Mouse (Mus musculus) limb, embryonic 10.5 days (tissue): ENCODE measurements around the gene Itgb1. TPM values are rescaled to one million over a fixed set of nuclear protein-coding genes. Genes with fewer than 3 reads are reported as not detected.

Source experiments
- DNase-seq: peaks from one replicate; pipeline ENCODE4 v3.0.0-alpha.2; 2017; ENCODE audit warnings: low spot score
- H3K27ac ChIP-seq: fragments of 300-500 bp; sonication (generic); 2 replicates; pipeline ENCODE4 v1.5.1; 2016; ENCODE audit warnings: mild to moderate bottlenecking
- H3K27me3 ChIP-seq: fragments of 300-500 bp; sonication (generic); 2 replicates; pipeline ENCODE4 v1.6.1; 2016; ENCODE audit warnings: low read depth, mild to moderate bottlenecking; ENCODE audit not compliant: poor library complexity, severe bottlenecking
- H3K36me3 ChIP-seq: fragments of 300-500 bp; sonication (generic); 2 replicates; pipeline ENCODE4 v1.6.1; 2016; ENCODE audit warnings: mild to moderate bottlenecking, moderate library complexity
- H3K4me1 ChIP-seq: fragments of 300-500 bp; sonication (generic); 2 replicates; pipeline ENCODE4 v1.6.1; 2016
- H3K4me3 ChIP-seq: fragments of 300-500 bp; sonication (generic); 2 replicates; pipeline ENCODE4 v1.5.1; 2016; ENCODE audit warnings: mild to moderate bottlenecking, moderate library complexity
- H3K9me3 ChIP-seq: fragments of 300-500 bp; sonication (generic); replicated peaks from 2 replicates; pipeline ENCODE4 v1.6.1; 2016; ENCODE audit warnings: mild to moderate bottlenecking
- WGBS: fragments of 180-500 bp; shearing (Covaris S2); methylation state at CpG from one replicate; pipeline ENCODE4 v1.1.7; 2016; 5-methylcytosine and 5-hydroxymethylcytosine counted together
- polyA plus RNA-seq: library from polyadenylated mRNA; unstranded; fragments of >200 nt; fragmentation: Nextera tagmentation; extraction: Ambion mirVana; gene quantifications from 2 replicates; pipeline ENCODE4 v1.2.1, GENCODE M21; 2016

Gene Itgb1
- polyA plus RNA-seq, 1 experiment from 2014 or later = 154 TPM

DNA sequence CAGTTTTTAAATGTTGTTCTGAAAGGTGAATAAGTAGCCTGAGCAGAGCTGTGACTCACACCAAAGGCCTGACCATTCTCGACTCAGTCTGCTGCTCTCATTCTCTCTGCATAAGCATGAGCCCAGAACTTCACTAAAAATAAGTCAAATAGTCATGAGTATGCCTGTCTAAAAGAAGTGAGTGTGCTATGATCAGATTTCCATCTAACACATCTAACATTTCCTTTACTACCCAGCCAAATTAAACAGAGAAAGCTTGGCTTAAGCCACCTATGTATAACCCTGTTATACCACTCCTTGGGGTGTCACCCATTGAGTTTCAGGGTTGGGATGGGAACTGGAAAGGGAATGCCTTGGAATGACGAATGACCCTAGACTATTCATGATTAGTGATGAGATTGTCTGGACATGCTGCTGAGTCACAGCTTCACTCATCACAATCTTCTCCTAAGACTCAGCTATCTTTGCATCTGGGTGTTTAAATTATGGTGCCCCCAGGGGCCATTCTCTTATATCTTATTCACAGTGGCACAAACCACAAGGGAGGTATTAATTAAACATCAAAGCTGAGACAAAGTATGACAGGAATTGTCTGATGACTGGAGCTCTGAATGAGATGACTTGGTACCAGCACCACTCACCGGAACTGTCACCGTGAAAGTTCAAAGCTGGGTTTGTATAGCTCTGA lies 18.7 kb upstream of the Itgb1 start:
- Histone ChIP-seq H3K9me3 (no peaks in the 10 kb centered on the region), H3K27ac (no peak overlapping the region), H3K4me3 (no peak overlapping the region), H3K27me3 (no peaks in the 10 kb centered on the region), H3K4me1 (peaks cover 14% of the 10 kb centered on the region), H3K36me3 (no peaks in the 10 kb centered on the region)
- WGBS = 79% methylated on average over 4 of the region's 4 CpGs
- DNase-seq = no peak

DNA sequence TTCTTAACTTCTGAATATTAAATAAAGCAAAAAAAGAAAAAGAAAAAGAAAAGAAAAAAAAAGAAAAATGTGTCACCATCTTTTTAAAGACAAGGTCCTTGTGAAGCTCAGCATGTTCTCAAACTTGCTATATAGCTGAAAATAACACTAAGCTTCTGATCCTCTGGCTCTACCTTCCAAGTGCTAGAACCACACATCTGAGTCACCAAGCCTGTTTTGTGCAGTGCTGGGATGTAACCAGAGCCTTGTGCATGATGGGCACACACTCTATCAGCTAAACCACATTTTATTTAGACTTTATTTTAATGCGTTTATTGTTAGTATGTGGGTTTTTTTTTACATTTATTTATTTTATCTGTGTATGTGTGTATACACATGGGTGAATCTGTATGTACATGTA lies 13.6 kb upstream of the Itgb1 start:
- no peak overlapping the region for H3K27ac ChIP-seq
- H3K4me1 ChIP-seq = no peaks in the 10 kb centered on the region
- 94% methylated on average over 1 of the region's 1 CpGs for WGBS

DNA sequence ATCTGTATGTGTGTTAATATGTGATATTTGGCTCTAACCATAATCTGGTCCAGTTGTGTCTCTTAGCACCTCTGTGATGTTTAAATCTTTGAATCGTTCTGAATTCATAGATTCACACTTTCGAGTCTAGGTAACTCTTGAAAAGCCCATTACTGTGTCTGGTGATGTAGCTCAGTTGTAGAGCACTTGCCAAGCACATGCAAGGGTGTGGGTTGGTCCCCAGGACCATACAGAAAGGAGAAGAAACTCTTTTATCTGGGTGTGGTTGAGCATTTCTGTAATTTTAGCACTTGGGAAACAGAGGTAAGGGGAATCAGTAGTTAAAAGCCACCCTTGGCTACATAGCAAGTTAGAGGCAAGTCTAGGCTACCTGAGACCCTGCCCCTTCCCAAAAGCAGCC lies 13.0 kb upstream of the Itgb1 start:
- WGBS = 83% methylated on average over 2 of the region's 2 CpGs

More for the DNA sequence above, 13.6 kb upstream of the Itgb1 start:
- no peak overlapping the region for H3K4me3 ChIP-seq
- no peaks in the 10 kb centered on the region for H3K36me3 ChIP-seq
- DNase-seq = no peak
- no peaks in the 10 kb centered on the region for H3K27me3 ChIP-seq
- H3K9me3 ChIP-seq = no peaks in the 10 kb centered on the region

DNA sequence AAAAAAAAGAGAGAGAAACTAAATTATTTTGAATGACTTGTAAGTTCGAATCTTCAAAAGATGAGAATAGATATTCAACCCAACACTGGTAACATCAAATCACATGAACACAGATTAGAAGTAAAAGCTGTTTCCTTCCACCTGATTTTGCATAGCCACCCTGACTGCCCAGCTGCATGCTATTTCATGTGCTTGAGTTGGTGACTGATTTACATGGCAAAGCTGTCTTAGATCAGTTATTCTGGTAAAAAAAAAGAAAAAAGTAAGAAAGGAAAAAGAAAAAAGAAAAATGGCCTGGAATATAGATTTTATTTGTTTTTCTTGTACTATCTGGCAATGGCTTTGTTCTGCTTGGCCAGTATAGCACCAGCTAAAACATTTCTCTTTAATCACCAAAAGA lies 12.5 kb upstream of the Itgb1 start:
- 73% methylated on average over 1 of the region's 1 CpGs for WGBS
- no peaks in the 10 kb centered on the region for H3K4me1 ChIP-seq
- H3K9me3 ChIP-seq = no peaks in the 10 kb centered on the region
- H3K27me3 ChIP-seq = no peaks in the 10 kb centered on the region
- no peak for DNase-seq
- no peak overlapping the region for H3K4me3 ChIP-seq
- H3K36me3 ChIP-seq = no peaks in the 10 kb centered on the region
- H3K27ac ChIP-seq = no peak overlapping the region

More for the DNA sequence above, 13.0 kb upstream of the Itgb1 start:
- Histone ChIP-seq H3K4me3 (no peak overlapping the region), H3K36me3 (no peaks in the 10 kb centered on the region), H3K27me3 (no peaks in the 10 kb centered on the region), H3K9me3 (no peaks in the 10 kb centered on the region), H3K27ac (no peak overlapping the region), H3K4me1 (no peaks in the 10 kb centered on the region)
- no peak for DNase-seq

DNA sequence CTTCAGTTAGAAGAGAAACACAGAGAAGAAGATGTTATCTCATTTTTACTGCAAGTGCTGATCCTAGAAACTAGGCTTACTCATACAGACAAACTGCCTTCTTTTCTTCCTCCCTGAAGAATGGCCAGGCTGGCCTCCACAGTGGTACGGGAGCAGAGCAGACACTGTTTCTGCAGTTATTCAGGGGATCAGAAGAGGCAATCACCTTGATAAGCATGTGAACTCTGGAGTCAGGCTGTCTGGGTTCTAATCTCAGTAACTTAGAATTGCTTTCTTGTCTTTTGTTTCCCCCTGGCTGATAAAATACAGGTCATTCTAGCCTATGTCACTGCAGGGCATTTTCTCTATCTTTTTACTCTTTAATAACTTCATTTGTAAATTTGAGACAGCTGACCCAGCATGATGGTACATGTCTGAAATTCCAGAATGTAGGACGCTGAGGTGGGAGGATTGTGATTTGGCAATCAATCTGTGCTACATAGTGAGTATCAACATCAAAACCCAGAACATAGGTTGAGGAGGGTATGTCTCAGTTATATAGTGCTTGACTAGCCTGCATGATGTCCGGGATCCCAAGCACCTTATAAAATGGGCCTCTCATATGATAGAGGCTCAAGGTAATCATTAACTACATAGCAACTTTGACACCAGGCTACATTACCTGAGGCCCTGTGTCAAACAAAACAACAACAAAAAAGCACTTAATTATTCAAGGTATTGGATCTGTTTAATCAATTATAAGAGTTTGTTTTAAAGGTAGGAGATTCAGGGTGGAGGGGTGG lies 9.4 kb upstream of the Itgb1 start:
- Histone ChIP-seq H3K4me3 (no peak overlapping the region), H3K36me3 (no peaks in the 10 kb centered on the region), H3K9me3 (no peaks in the 10 kb centered on the region), H3K27ac (no peak overlapping the region), H3K27me3 (no peaks in the 10 kb centered on the region), H3K4me1 (no peaks in the 10 kb centered on the region)
- no peak for DNase-seq
- WGBS = 83% methylated on average over 3 of the region's 3 CpGs

DNA sequence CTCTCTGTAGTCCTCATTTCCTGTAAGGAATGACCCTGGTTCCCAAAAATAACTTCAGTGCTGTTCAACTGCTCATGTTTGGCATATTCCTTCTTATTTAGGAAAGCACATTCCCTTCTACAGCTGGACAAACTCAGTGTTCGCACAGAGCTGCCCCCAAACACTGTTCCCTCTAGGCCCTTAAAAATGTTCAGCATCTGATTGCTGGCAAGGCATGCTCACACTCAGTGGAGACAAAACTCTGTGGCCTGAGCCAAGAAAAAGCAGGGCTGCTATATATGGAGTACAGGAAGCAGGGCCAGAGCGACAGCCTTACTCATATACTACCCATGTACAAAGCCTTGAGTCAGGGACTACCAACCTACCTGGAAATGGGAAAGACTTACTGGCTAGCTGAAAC lies 5.5 kb upstream of the Itgb1 start:
- H3K4me1 ChIP-seq = peaks cover 8% of the 10 kb centered on the region
- H3K27me3 ChIP-seq = no peaks in the 10 kb centered on the region
- H3K27ac ChIP-seq = no peak overlapping the region
- no peak for DNase-seq
- 84% methylated on average over 2 of the region's 2 CpGs for WGBS
- H3K36me3 ChIP-seq = no peaks in the 10 kb centered on the region
- H3K9me3 ChIP-seq = no peaks in the 10 kb centered on the region
- H3K4me3 ChIP-seq = no peak overlapping the region

DNA sequence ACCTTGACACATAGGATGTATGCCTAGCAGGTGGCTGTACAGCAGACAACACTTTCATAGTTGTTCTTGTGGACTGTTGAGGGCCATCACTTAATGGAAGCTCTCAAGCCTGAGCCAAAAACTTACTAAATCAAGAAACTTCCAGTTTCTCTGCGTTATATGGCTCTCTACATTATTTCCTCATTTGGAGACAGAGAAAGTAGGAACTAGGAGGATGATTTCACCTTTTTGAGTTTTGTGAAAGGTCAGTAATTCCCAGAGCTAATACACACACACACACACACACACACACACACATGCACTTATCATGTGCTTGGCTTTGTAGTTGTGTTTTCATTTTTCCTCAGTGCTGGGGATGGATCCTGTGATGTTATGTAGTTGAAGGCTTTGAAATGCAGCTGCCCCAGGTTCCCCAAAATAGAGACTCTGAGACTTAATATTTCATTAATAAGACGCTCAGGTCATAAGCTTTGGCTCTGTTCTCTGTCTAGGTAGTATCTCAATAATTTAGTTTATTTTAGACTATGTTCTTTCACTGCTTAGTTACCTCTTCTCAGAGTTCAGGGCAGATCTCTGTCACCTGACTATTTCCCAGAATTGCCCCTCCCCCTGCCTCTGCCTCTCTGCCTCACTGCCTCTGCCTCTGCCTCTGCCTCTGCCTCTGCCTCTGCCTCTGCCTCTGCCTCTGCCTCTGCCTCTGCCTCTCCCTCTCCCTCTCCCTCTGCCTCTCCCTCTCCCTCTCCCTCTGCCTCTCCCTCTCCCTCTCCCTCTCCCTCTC lies 4.7 kb upstream of the Itgb1 start:
- no peaks in the 10 kb centered on the region for H3K9me3 ChIP-seq
- no peak for DNase-seq
- H3K4me3 ChIP-seq = no peak overlapping the region
- no peak overlapping the region for H3K27ac ChIP-seq
- no peaks in the 10 kb centered on the region for H3K27me3 ChIP-seq
- H3K36me3 ChIP-seq = no peaks in the 10 kb centered on the region
- H3K4me1 ChIP-seq = peaks cover 9% of the 10 kb centered on the region
- WGBS = 90% methylated on average over 2 of the region's 2 CpGs

DNA sequence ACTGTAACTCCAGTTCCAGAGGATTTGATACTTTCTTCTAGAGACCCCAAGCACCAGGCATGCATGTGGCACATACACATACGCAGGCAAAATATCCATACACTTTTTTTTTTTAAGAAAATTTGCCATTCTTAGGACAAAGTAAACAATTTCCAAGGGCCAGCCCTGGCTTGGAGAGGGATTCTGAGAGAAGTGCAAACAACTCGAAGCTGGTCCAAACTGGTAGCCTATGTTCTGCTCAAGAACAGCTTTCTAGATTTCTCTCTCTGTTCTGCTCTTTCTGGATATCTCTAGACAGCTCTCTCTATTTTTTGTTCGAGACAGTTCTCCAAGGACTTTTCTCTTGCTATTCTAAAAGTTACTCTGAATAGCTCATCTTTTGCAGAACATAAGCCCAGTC lies 3.5 kb upstream of the Itgb1 start:
- Histone ChIP-seq H3K9me3 (no peaks in the 10 kb centered on the region), H3K36me3 (no peaks in the 10 kb centered on the region), H3K27me3 (no peaks in the 10 kb centered on the region), H3K27ac (no peak overlapping the region), H3K4me1 (peaks cover 11% of the 10 kb centered on the region), H3K4me3 (no peak overlapping the region)
- DNase-seq = no peak
- WGBS = 87% methylated on average over 3 of the region's 3 CpGs

DNA sequence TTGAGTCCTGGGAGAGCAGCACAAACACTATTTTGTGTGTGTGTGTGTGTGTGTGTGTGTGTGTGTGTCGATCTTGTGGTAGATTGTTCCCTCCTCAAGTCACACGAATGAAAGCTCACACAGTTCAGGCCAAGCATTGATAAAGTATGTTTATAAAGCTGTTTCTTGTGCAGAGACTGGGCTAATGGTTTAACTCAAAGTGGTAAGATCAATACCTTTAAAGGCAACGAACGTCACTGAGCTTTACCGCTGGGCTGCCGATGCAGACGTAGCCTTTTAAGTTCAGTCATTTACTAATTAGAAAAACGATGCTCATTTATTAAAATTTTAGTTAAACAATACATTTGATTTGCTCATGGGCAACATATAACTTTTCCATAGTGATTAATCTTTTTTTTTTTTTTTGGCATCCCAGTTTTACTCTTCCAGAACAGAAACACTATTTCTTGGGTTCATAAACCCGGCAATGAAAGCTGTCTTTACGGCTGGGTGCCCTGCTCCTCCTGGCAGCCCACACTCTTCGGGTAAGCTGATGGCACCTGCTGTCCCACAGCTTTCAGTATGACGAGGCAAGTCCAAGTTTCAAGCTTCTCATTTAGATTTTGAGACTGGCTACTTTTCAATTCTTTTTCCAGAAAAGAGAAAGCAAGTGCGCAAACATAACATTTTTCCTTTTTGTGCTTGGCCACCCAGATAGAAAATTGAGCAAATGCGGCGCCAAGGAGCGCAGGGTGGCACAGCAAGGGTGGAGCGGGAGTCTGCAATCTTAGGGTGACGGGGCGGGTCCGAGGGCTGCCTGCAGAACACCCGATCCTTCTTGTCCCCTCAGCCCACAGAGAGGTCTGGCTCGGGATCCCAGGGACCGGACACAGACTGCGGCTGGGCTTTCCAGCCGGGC lies 596 bp upstream of the Itgb1 start:
- DNase-seq = no peak
- Histone ChIP-seq H3K4me1 (peaks cover 21% of the 10 kb centered on the region), H3K9me3 (no peaks in the 10 kb centered on the region), H3K36me3 (no peaks in the 10 kb centered on the region), H3K4me3 (peak overlapping the region; percentile 92), H3K27ac (peak overlapping the region; percentile 100), H3K27me3 (no peaks in the 10 kb centered on the region)
- 16% methylated on average over 25 of the region's 25 CpGs for WGBS

DNA sequence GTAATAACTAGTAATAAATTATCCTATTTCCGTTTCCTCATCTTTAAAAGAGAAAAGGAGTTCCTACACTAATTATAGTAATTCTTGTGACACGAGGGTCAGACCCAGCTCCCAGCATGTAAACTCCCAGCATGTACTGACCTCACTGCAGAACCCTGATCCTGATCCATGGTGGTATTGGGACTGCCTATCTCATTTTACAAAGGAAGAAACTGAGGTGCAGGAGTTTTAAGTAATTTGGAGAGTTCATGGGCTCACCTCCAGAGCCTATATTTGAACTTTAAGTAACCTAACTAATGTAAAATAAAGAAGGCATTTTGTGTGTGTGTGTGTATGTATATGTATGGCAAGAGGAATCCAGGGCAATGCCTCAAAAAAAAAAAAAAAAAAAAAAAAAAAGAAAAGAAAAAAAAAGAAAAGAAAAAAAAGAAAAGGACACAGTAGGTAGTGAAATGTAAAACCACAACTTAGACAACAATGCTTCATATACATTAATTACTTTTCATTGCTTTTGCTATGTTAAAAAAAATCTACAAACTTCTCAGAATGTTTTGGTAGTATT lies 1.1 kb downstream of the Itgb1 start:
- WGBS = 0% methylated on average over 2 of the region's 2 CpGs

DNA sequence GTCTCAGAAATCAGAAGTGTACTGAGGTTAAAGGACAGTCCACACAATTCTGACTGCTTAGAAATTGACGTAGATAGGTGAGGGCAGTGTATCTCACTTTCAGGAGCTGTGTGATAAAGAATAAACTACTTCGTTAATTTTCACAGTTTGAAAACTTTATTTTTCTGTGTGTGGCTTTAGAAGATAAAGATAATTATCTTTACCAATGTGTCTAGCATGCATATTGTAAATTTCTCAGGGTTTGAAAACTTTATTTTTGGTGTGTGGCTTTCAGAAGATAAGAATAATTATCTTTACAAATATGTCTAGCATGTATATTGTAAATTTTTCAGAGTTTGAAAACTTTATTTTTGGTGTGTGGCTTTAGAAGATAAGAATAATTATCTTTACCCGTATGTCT lies 3.2 kb downstream of the Itgb1 start:
- H3K36me3 ChIP-seq = no peaks in the 10 kb centered on the region
- WGBS = 91% methylated on average over 3 of the region's 3 CpGs
- H3K27ac ChIP-seq = no peak overlapping the region
- H3K4me1 ChIP-seq = peaks cover 21% of the 10 kb centered on the region
- no peak overlapping the region for H3K4me3 ChIP-seq
- no peaks in the 10 kb centered on the region for H3K9me3 ChIP-seq
- DNase-seq = no peak
- H3K27me3 ChIP-seq = no peaks in the 10 kb centered on the region

More for the DNA sequence above, 1.1 kb downstream of the Itgb1 start:
- Histone ChIP-seq H3K27me3 (no peaks in the 10 kb centered on the region), H3K9me3 (no peaks in the 10 kb centered on the region), H3K36me3 (no peaks in the 10 kb centered on the region), H3K27ac (peak overlapping the region; percentile 100), H3K4me3 (peak overlapping the region; percentile 92), H3K4me1 (peaks cover 21% of the 10 kb centered on the region)
- no peak for DNase-seq

DNA sequence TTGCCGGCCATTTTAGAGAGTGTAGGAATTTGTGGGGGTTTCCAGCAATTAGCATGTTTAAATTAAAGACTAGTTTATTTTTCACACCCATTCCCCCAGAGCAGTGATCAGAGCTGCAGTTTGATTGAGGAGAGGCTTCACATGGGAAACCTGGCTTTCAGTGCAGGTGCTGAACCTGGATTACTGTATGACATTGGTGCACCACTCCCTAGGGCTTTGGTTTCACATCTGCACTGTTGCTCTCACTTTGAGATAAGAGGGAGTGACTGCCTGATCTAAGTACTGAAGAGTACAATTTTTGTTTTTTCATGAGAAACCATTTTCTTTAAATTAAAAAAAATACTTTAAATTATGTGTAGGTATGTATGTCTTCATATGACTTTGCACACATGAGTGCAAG lies 4.6 kb downstream of the Itgb1 start:
- DNase-seq = no peak
- Histone ChIP-seq H3K36me3 (no peaks in the 10 kb centered on the region), H3K27ac (no peak overlapping the region), H3K4me1 (peaks cover 13% of the 10 kb centered on the region), H3K27me3 (no peaks in the 10 kb centered on the region), H3K9me3 (no peaks in the 10 kb centered on the region), H3K4me3 (no peak overlapping the region)
- WGBS = 79% methylated on average over 1 of the region's 1 CpGs
